Mouse (Mus musculus): Measurements from ENCODE around the gene Gpr61. TPM values are rescaled to one million over a fixed set of nuclear protein-coding genes. Genes with fewer than 3 reads are reported as not detected.
A peak's percentile ranks its signal among the peaks of the same experiment; 100 is the strongest.

Gene Gpr61
- polyA plus RNA-seq, 1 experiment from 2014 or later, result 0.72 TPM

DNA sequence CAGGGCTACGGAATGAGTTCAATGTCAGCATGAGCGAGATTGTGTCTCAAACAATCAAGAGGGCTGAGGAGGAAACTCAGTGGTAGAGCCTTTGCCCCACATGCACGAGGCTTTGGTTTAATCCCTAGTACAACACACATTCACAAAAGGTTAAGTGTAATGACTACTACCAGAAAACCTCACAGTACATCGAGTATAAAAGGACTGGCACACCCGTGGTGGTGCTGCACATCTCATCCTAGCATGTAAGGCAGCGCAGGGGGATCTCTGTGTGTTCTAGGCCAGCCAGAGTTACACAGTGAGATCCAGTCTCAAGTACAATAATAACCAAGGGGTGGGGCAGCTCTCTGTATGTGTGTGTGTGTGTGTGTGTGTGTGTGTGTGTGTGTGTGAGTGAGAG, 37.2 kb downstream of the Gpr61 start:
- H3K36me3 ChIP-seq, result peaks cover 57% of the 10 kb centered on the region
- ATAC-seq (ENCODE audit: low FRiP score), result no peak
- H3K4me1 ChIP-seq, result no peaks in the 10 kb centered on the region
- no peaks in the 10 kb centered on the region for H3K9me3 ChIP-seq (replicated peaks)
- no peak overlapping the region for H3K27ac ChIP-seq
- H3K4me3 ChIP-seq, result no peak overlapping the region
- no peaks in the 10 kb centered on the region for H3K27me3 ChIP-seq
- no peak overlapping the region for H3K9ac ChIP-seq
- 95% methylated on average over 6 of the region's 6 CpGs for WGBS
- H3K4me2 ChIP-seq (replicated peaks), result no peak overlapping the region

DNA sequence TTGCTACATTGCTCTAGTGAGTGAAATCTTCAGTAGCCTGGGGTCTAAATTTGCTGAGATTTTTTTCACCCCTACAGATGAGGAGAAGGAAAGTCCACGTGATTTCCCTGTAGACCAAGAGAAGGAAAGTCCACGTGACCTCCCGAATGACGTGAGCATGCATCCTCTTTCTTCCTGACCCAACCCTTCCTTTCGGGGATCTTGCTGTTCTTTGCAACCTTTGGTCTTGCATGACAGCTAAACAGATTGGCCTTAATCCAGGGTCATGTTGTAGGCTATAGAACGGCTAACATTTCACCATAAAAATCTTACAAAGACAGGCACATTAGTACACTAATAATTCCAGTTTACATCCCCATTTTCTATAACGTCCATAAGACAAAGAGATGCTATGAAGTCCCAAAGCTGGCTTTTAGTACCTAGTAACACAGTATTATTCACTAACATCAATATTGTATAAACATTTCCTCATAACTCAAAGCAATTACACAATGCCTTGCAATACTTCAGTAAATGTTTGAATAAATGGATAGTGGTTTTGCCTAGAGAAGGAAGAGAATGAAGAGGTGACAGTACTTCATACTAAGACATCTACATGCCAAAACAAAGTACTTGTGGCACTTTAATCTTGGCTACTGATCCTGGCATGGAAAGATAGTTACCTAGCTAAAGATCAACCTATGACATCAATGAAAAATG, 40.9 kb downstream of the Gpr61 start:
- Histone ChIP-seq H3K4me2 (replicated peaks) (no peak overlapping the region), H3K27ac (no peak overlapping the region), H3K4me3 (no peak overlapping the region), H3K27me3 (no peaks in the 10 kb centered on the region), H3K9ac (no peak overlapping the region), H3K9me3 (replicated peaks) (no peaks in the 10 kb centered on the region), H3K36me3 (peaks cover 64% of the 10 kb centered on the region), H3K4me1 (no peaks in the 10 kb centered on the region)
- ATAC-seq (ENCODE audit: low FRiP score), result no peak
- WGBS, result 93% methylated on average over 7 of the region's 7 CpGs

DNA sequence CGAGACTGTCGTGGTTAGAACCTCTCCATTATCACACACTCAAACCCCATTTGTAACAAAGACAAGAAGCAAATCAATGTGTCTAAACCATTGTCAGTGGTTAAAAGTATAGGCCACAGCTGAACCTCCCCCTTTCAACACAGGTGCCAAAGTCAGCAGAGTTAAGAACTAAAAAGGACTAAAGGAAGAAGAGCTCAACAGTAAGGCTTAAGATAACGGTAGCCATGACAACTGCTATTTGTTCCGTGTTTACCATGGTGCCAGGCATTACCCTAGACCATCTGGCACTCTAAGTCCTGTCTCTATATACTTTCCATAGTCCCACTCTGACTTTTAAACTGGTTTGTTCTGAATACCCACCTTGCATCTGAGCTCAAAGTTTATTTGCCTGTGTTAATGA, 42.0 kb downstream of the Gpr61 start:
- Histone ChIP-seq H3K36me3 (peaks cover 65% of the 10 kb centered on the region), H3K27me3 (no peaks in the 10 kb centered on the region), H3K4me3 (no peak overlapping the region), H3K4me2 (replicated peaks) (no peak overlapping the region), H3K9ac (no peak overlapping the region), H3K9me3 (replicated peaks) (no peaks in the 10 kb centered on the region), H3K27ac (no peak overlapping the region), H3K4me1 (no peaks in the 10 kb centered on the region)
- no peak for ATAC-seq (ENCODE audit: low FRiP score)
- WGBS, result 89% methylated on average over 4 of the region's 4 CpGs

DNA sequence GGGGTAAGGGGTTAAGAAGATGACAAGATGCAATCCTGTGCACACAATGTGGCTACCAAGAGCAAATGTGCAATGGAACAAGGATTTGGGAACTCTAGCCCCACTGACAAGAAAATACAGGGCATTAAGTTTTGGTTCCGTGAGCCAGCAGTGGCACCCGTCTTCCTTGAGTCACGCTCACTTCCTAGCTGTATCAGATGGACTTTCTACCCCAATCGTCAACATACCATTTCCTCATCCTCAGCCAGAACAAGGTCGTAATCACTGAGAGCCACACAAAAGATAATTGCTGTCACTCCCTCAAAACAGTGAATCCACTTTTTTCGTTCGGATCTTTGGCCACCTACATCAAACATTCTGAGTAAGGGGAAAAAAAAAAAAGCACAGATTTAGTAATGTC, 42.4 kb downstream of the Gpr61 start:
- Histone ChIP-seq H3K27ac (no peak overlapping the region), H3K4me1 (no peaks in the 10 kb centered on the region), H3K4me2 (replicated peaks) (no peak overlapping the region), H3K9ac (no peak overlapping the region), H3K4me3 (no peak overlapping the region), H3K27me3 (no peaks in the 10 kb centered on the region), H3K36me3 (peaks cover 62% of the 10 kb centered on the region), H3K9me3 (replicated peaks) (no peaks in the 10 kb centered on the region)
- ATAC-seq (ENCODE audit: low FRiP score), result no peak
- 92% methylated on average over 7 of the region's 7 CpGs for WGBS

DNA sequence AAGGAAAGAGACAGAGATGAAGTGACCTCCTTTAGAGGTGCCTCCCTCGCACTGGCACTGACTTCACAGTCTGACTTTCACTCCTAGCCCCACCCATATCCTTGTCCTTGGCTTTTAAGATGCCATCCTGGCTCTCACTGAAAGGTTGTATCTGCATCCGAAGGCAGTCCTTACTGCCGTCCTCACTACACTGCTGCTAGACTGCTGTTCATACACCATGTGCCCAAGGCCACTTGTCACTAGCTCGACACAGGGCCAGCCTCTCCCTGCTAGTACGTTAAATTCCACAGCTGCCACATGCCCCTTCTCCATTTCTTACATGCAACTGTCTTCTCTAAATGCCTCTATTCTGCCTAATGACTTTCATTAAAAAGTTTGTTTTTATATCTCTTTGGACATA, 43.4 kb downstream of the Gpr61 start:
- Histone ChIP-seq H3K27ac (no peak overlapping the region), H3K4me2 (replicated peaks) (no peak overlapping the region), H3K4me1 (no peaks in the 10 kb centered on the region), H3K9ac (no peak overlapping the region), H3K36me3 (peaks cover 62% of the 10 kb centered on the region), H3K4me3 (no peak overlapping the region), H3K9me3 (replicated peaks) (no peaks in the 10 kb centered on the region), H3K27me3 (no peaks in the 10 kb centered on the region)
- WGBS, result 89% methylated on average over 5 of the region's 5 CpGs
- no peak for ATAC-seq (ENCODE audit: low FRiP score)

DNA sequence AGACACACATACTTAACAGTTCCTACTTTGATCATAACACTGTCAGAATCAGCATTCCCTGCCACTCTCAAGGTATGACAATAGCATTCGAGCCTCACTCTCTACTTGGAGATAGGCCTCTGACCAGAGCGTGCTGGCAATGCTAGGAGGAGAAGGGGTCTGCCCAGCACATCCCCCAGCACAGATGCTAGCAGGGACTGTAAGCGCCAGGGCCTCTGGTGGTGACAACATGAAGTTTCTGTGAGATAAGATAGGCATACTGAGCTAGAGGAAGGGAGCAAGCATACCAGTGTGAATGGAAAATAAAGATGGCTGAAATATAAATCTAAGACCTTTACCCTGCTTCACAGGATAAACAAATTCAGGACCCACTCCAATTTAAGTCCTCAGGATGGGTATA, 49.4 kb downstream of the Gpr61 start:
- Histone ChIP-seq H3K9me3 (replicated peaks) (no peaks in the 10 kb centered on the region), H3K27me3 (no peaks in the 10 kb centered on the region), H3K36me3 (peaks cover 36% of the 10 kb centered on the region), H3K27ac (no peak overlapping the region), H3K9ac (no peak overlapping the region), H3K4me2 (replicated peaks) (no peak overlapping the region), H3K4me3 (no peak overlapping the region), H3K4me1 (no peaks in the 10 kb centered on the region)
- WGBS, result 95% methylated on average over 3 of the region's 3 CpGs
- no peak for ATAC-seq (ENCODE audit: low FRiP score)

DNA sequence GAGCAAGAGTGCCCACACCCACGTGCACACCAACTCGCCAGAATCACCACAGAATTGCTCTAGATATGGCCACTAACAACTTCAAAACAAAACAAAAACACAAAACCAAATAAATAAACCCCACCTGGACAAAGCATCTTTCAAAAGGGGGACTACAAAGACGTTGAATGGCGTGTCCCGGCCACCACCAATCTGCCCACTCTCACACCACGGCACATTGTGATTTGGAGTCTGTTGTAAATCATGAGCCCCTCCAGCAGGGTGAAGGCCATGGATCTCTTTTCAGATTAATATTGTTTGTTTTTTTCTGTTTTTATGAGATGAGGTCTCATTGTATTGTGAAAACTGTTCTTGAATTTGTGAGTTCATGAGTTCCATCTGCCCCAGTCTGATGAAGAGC, 52.6 kb downstream of the Gpr61 start:
- WGBS, result 84% methylated on average over 6 of the region's 6 CpGs
- no peak overlapping the region for H3K27ac ChIP-seq
- ATAC-seq (ENCODE audit: low FRiP score), result no peak

DNA sequence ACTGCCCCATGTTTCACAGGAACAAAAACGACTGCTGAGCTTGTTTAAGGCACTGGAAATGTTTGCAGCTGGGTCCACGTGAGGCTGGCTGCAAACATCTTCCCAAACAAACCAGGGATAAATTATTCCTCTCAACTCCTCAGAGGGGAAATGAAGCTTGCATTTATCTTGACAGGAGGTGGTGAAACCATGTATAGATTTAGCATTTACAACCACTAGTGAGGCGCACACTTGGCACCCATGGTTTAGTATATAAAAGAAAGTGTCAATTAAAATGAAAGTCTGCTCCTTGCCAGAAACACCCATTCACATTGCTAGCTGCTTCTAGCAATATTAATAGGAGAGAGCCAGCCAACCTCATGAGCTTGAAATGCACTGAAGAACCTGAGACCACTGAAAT, 53.1 kb downstream of the Gpr61 start:
- peak overlapping the region; percentile 18; the same call in 1 of the 2 replicates for H3K27ac ChIP-seq
- H3K9me3 ChIP-seq (replicated peaks), result no peaks in the 10 kb centered on the region
- H3K4me3 ChIP-seq, result no peak overlapping the region
- no peak overlapping the region for H3K4me2 ChIP-seq (replicated peaks)
- no peaks in the 10 kb centered on the region for H3K27me3 ChIP-seq
- H3K4me1 ChIP-seq, result no peaks in the 10 kb centered on the region
- H3K36me3 ChIP-seq, result peaks cover 10% of the 10 kb centered on the region
- ATAC-seq (ENCODE audit: low FRiP score), result no peak
- 45% methylated on average over 3 of the region's 3 CpGs for WGBS
- H3K9ac ChIP-seq, result no peak overlapping the region

More for the DNA sequence above, 52.6 kb downstream of the Gpr61 start:
- Histone ChIP-seq H3K9me3 (replicated peaks) (no peaks in the 10 kb centered on the region), H3K9ac (no peak overlapping the region), H3K27me3 (no peaks in the 10 kb centered on the region), H3K4me3 (no peak overlapping the region), H3K4me2 (replicated peaks) (no peak overlapping the region), H3K4me1 (no peaks in the 10 kb centered on the region), H3K36me3 (peaks cover 11% of the 10 kb centered on the region)

Other genes starting within 250 kb of the Gpr61 start
- 71.9 and 73.7 TPM in 2 replicates for gene Gstm7, start 223.1 kb downstream of the Gpr61 start, polyA plus RNA-seq (2016; fragmentation: Nextera tagmentation; extraction: Ambion mirVana)
- gene Gstm6, start 211.1 kb downstream of the Gpr61 start, polyA plus RNA-seq (2016; fragmentation: Nextera tagmentation; extraction: Ambion mirVana), result 6.2 and 7.9 TPM in 2 replicates
- not detected in 2 replicates for gene Gstm3, start 185.6 kb downstream of the Gpr61 start, polyA plus RNA-seq (2016; fragmentation: Nextera tagmentation; extraction: Ambion mirVana)
- 23.3 and 23.4 TPM in 2 replicates for gene Gstm2, start 168.4 kb downstream of the Gpr61 start, polyA plus RNA-seq (2016; fragmentation: Nextera tagmentation; extraction: Ambion mirVana)
- gene Gstm1, start 136.9 kb downstream of the Gpr61 start, polyA plus RNA-seq (2016; fragmentation: Nextera tagmentation; extraction: Ambion mirVana), result 24.1 and 26.8 TPM in 2 replicates
- gene Gstm4, start 110.0 kb downstream of the Gpr61 start, polyA plus RNA-seq (2016; fragmentation: Nextera tagmentation; extraction: Ambion mirVana), result 12.1 and 12.5 TPM in 2 replicates
- gene Ampd2, start 68.2 kb downstream of the Gpr61 start, polyA plus RNA-seq (2016; fragmentation: Nextera tagmentation; extraction: Ambion mirVana), result 46.5 and 50.2 TPM in 2 replicates
- gene Gnat2, start 62.1 kb downstream of the Gpr61 start, polyA plus RNA-seq (2016; fragmentation: Nextera tagmentation; extraction: Ambion mirVana), result 0.33 and 0.37 TPM in 2 replicates
- 193 and 201 TPM in 2 replicates for gene Gnai3, start 8.7 kb downstream of the Gpr61 start, polyA plus RNA-seq (2016; fragmentation: Nextera tagmentation; extraction: Ambion mirVana)
- 10.7 and 13.1 TPM in 2 replicates for gene Amigo1, start 31.5 kb upstream of the Gpr61 start, polyA plus RNA-seq (2016; fragmentation: Nextera tagmentation; extraction: Ambion mirVana)
- gene Cyb561d1, start 46.3 kb upstream of the Gpr61 start, polyA plus RNA-seq (2016; fragmentation: Nextera tagmentation; extraction: Ambion mirVana), result 5.0 and 5.6 TPM in 2 replicates
- 27.6 and 29.6 TPM in 2 replicates for gene Atxn7l2, start 56.1 kb upstream of the Gpr61 start, polyA plus RNA-seq (2016; fragmentation: Nextera tagmentation; extraction: Ambion mirVana)
- gene Sypl2, start 71.8 kb upstream of the Gpr61 start, polyA plus RNA-seq (2016; fragmentation: Nextera tagmentation; extraction: Ambion mirVana), result 0.58 and 0.72 TPM in 2 replicates
- gene Psma5, start 102.0 kb upstream of the Gpr61 start, polyA plus RNA-seq (2016; fragmentation: Nextera tagmentation; extraction: Ambion mirVana), result 205 and 218 TPM in 2 replicates
- gene Sort1, start 129.2 kb upstream of the Gpr61 start, polyA plus RNA-seq (2016; fragmentation: Nextera tagmentation; extraction: Ambion mirVana), result 35.0 TPM in 2 replicates
- gene Mybphl, start 210.0 kb upstream of the Gpr61 start, polyA plus RNA-seq (2016; fragmentation: Nextera tagmentation; extraction: Ambion mirVana), result not detected in 2 replicates
- gene Psrc1, start 229.0 kb upstream of the Gpr61 start, polyA plus RNA-seq (2016; fragmentation: Nextera tagmentation; extraction: Ambion mirVana), result 39.4 and 41.0 TPM in 2 replicates

All from hindbrain, embryonic 12.5 days (tissue).